Mouse (Mus musculus) hindlimb bud, embryonic 11.5 days (tissue): Measurements from ENCODE around the gene Rab11fip5.

Source experiments
- DNase-seq: peaks from one replicate; pipeline ENCODE4 v3.0.0-alpha.2; 2012; ENCODE audit warnings: low read depth, low spot score; ENCODE audit errors: extremely low spot score

Rab11fip5 gene

GRCm38 (mm10) chr6:85349246-85349645 lies 25.2 kb downstream of the Rab11fip5 start:
- DNase-seq: no peak

GRCm38 (mm10) chr6:85348133-85348532 lies 26.3 kb downstream of the Rab11fip5 start:
- no peak for DNase-seq

- peak; percentile 77 for DNase-seq
Observed at GRCm38 (mm10) chr6:85346028-85346634, 28.3 kb downstream of the Rab11fip5 start.

- DNase-seq: no peak
Observed at GRCm38 (mm10) chr6:85344929-85345328, 29.5 kb downstream of the Rab11fip5 start.

DNA sequence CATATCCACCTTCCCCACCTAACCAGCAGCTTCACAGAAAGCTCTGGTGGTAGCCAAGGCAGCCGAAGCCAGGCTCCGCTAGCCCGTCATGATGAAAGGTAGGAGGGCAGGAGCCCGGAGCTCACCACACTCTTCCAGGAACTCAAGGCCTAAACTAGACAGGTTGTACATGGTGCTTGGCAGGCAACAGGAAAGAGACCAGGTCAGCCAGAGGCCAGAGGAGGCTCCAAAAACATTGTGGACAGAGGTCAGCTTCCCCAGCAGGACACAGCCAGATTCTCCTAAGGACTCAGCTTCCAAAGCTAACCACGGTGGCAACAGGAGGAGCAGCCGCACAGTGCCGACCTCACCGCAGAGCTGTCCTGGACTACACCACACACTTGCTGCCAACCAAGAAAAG lies 31.4 kb downstream of the Rab11fip5 start:
- DNase-seq: no peak

- DNase-seq: no peak
Observed at GRCm38 (mm10) chr6:85341814-85342501, 32.5 kb downstream of the Rab11fip5 start.

DNA sequence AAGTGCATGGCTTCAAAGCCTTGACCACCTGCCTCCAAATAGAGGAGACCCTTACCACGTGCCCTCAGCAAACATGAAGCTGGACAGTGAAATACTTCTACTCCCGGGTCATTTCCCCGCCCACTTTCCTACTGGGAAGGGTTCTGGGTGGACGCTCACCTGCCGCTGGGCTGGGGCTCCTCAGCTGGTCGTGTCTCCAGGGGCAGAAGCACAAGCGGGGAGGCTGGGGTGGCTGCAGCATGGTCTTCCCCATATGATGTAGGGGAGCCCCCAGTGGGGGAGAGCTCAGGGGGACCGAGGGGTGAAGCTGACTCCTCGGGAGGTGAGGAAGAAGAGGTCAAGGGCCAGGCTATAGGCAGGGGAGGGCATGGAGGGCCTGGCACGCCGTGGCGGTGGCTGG lies 34.2 kb downstream of the Rab11fip5 start:
- no peak for DNase-seq

GRCm38 (mm10) chr6:85339273-85339901 lies 35.0 kb downstream of the Rab11fip5 start:
- DNase-seq: no peak

DNA sequence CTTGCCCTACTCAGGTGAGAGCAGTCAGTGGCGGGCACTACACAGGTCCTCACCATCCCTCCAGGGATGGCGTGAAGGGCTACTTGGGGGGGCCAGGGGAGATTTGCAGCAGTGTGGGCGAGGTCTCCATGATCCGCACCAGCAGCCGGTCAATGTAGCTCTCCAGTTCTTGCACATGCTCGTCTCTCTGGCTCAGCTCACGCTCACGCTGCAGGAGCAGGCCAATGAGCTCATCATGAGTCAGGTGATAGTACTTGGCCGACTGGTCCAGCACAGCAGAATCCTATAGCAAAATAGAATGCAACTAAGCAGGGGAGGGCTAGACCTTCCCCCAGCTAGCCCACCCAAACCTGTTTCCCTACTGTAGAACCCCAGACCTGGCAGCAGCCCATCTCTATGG lies 37.5 kb downstream of the Rab11fip5 start:
- DNase-seq: no peak

DNA sequence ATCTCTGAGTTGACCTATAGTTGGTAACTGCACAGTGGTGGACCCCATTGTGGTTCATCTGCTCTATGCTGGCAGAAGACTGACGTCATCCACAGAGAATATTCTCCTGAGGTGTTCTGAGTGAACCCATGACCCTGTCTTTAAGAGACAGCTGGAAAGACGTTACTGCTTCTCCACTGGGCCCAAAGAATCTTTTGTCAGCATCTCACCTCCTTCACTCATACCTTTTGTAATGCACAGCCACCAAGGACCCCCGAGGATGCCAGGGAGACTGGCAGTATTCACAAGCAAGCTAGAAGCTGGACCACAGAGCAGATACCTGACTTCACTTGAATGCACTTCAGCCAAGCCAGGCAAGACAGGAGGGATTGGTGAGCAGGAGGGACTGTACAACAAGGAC lies 39.1 kb downstream of the Rab11fip5 start:
- no peak for DNase-seq

DNA sequence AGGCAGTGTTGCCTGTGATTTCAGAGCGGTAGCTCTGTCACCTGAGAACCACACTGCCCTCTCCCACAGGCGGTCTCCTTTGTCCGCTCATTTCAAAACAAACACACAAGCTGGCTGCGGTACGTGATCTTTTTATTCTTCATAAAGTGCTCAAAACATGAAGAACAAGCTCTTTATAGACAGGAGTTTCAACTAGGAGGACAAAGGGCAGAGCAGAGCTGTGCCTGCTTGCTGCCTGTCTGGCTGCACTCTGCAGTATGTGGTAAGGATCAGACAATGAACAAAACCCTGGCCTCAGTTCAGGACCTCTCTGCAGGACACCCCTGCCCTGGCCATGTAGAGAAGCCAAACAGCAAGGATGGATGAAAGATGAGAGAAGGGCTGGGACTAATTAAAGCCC lies 39.6 kb downstream of the Rab11fip5 start:
- DNase-seq: no peak

GRCm38 (mm10) chr6:85334251-85334650 lies 40.2 kb downstream of the Rab11fip5 start:
- no peak for DNase-seq

DNA sequence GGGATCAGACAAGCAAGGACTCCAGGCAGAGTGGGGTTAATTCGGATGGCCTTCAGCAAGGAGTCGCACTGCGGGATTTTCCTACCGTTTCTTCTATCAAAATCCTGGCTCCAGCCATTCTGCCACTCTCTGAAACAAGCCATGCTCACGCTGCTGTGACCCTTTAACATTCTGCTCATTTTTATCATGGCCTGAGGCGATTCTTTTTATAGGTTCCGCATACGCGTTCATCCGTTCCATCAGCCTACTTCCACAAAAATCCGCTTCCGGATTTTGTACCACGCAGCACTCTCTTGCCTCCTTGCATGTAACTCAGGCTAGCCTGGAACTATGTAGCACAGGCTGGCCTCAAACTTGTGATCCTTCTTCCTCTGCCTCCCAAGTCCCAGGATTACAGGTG lies 40.7 kb downstream of the Rab11fip5 start:
- peak; percentile 24 for DNase-seq

DNA sequence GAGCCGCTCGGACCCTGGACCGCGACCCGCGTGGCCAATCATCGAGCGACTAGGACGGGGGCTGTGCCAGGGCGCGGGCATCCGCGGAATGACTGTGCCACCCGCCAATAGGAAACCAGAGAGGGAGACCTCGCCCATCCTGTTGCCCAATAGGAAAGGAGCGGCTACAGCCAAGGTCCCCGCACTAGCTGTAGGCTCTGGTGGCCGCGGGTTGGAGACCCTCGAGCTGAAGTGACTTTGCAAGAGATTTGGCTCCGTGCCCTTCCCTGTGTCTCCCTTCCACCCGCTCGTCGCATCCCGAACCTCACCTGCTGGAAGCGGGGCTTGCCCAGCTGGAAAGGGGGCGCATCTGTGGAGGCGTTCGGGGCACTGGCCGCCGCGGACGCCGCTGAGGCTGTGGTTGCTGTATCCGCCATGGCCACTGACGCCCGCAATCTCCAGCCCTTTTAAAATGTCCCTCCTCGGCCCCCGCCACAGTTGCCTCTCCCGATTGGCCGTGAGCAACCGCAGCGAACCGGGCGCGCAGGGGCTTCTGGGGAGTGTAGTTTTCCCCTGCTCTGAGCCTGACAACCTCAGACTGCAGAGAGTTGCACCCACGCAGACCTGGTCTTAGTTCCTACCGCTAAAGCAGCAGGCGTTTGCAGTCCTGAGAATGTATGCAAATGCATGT lies 41.3 kb downstream of the Rab11fip5 start, which contains the start of gene Sfxn5:
TSS of gene Sfxn5 (minus strand) at position 423 of the 670 bp plus-strand sequence.
- peak; percentile 76 for DNase-seq

DNA sequence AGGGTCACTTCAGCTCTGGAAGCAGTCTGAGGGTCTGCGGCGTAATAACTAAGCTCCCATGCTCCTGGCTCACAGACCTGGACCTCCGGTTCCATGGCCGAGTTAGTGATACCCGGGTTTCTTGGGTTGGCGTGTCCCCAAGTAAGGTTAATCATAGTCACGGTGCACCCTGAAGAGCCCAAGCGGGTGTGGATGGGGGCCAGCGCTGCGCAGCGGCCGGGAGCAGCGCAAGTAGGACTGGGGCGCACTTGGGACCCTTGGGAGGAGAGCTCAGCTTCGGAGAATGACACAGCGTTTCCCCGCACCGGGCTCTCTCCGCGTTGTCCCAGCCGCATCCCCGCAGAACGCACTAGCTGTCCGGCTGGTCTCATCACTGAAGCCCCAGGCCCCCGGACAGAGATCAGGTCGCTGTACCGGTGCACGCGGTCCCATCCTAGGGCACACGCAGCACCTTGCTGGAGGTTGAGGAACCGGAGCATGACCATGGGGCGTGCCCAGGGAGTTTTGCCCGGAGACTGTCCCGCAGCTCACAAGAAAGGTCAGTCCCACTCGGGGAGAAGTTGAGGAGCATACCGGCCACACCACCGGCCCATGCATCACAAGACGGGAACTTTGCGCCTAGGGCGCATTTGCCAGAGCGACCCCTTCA lies 42.0 kb downstream of the Rab11fip5 start:
- DNase-seq: peak; percentile 6

DNA sequence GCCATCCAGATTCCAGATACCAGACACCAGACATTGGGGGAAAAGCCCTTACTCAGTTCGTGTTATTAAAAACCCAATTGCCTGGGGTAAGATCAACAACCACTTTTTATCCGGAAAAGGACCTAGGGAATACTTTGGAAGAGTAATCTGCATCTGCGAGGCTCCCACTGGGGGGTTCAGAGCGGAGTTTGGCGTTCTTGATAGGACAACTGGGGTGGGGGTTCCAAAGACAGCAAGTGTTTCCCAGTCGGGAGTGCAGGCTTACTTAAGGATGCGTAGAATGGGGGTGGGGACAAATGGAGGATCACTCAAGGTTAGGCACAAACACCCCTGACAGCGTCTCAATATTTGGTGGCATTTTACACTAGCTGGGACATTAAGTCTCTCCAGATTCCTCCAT lies 42.7 kb downstream of the Rab11fip5 start:
- DNase-seq: no peak

DNA sequence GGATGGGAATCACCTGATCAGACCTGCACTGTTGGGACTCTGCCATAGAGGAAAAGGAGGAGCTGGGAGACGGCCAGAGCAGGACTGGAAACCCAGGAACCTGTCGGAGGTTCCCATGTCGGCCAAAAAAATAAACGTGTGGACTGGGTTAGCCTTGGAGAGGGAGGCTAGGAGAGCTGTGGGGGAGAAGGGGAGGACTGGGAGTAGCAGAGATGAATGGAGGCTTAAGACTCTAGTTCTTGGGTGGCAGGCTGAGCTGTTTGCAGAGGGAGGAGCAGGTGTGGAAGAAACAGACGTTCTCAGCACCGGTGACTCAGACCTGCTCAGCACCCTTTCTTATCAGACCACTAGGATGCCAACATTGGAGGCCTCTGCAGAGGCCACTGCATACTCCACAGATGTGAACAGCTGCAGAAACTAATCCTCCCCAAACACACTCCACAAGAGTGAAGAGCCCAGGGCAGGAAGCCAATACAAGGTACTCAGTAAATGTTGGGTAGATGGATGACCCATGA lies 43.2 kb downstream of the Rab11fip5 start:
- no peak for DNase-seq

- DNase-seq: no peak
Observed at GRCm38 (mm10) chr6:85329666-85330185, 44.7 kb downstream of the Rab11fip5 start.

GRCm38 (mm10) chr6:85326564-85326963 lies 47.9 kb downstream of the Rab11fip5 start:
- no peak for DNase-seq

DNA sequence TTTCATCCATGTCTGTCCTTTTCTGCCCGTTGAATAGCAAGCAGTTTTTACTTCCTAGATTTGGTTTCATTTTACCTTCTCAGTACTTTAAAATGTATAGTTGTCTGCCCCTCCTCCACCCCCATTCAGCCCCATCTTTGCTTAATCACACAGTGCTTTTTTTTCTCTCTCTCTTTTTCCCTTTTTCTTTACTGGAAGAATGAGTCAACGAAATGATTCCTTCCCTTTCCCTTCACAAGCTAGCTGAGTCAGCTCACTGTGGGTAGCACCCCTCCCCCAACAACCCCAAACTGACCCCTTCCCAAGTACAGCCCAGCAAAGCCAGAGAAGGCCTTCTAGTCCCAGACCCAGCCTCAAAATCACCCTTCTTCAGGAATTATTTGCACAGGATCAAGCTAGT lies 49.3 kb downstream of the Rab11fip5 start:
- no peak for DNase-seq

DNA sequence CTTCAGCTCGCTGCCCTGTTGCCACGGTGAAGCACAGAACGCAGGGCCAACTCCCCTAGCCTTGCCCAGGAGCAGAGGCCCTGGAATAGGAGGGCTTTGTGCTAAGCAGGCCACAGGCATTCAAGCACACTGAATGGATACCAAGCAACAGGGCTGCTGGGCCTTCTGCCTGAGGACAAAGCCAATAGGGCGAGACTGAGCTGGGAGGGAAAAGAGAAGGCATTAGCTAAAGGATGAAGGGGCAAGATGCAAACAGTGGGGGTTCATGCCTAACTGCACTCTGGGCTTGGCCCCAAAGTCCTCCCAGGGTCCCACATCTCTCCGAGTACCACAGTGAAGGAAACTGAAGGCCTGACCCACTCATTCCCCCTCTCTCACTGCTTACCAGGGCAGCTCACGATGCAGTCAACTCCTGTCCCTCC lies 54.0 kb downstream of the Rab11fip5 start:
- DNase-seq: no peak
